Mouse (Mus musculus) forebrain, embryonic 12.5 days (tissue): ENCODE data around the gene Gli3. TPM values are rescaled to one million over a fixed set of nuclear protein-coding genes. Genes with fewer than 3 reads are reported as not detected.

Experiments used
- ATAC-seq: fragments of 200-750 bp; cut with Nextera tagmentation; 2 replicates; pipeline ENCODE4 v1.8.0; 2017; ENCODE audit warnings: moderate TSS enrichment; ENCODE audit not compliant: low FRiP score
- H3K27ac ChIP-seq: fragments of 300-500 bp; sonication (generic); 2 replicates; pipeline ENCODE4 v1.5.1; 2016; ENCODE audit warnings: mild to moderate bottlenecking
- H3K27me3 ChIP-seq: fragments of 300-500 bp; sonication (generic); 2 replicates; pipeline ENCODE4 v1.6.1; 2016; ENCODE audit warnings: mild to moderate bottlenecking
- H3K36me3 ChIP-seq: fragments of 300-500 bp; sonication (generic); replicated peaks from 2 replicates; pipeline ENCODE4 v1.6.1; 2016; ENCODE audit warnings: mild to moderate bottlenecking
- H3K4me1 ChIP-seq: fragments of 300-500 bp; sonication (generic); 2 replicates; pipeline ENCODE4 v1.6.1; 2016
- H3K4me2 ChIP-seq: fragments of 300-500 bp; sonication (generic); 2 replicates; pipeline ENCODE4 v1.6.1; 2016; ENCODE audit warnings: mild to moderate bottlenecking, moderate library complexity
- H3K4me3 ChIP-seq: fragments of 300-500 bp; sonication (generic); replicated peaks from 2 replicates; pipeline ENCODE4 v1.5.1; 2016; ENCODE audit warnings: mild to moderate bottlenecking
- H3K9ac ChIP-seq: fragments of 300-500 bp; sonication (generic); 2 replicates; pipeline ENCODE4 v1.6.1; 2016; ENCODE audit warnings: mild to moderate bottlenecking
- H3K9me3 ChIP-seq: fragments of 300-500 bp; sonication (generic); 2 replicates; pipeline ENCODE4 v1.6.1; 2016
- WGBS: fragments of 180-500 bp; shearing (Covaris S2); methylation state at CpG from one replicate; pipeline ENCODE4 v1.1.7; 2016; 5-methylcytosine and 5-hydroxymethylcytosine counted together
- polyA plus RNA-seq: library from polyadenylated mRNA; unstranded; fragments of >200 nt; fragmentation: Nextera tagmentation; extraction: Ambion mirVana; gene quantifications from 2 replicates; pipeline ENCODE4 v1.2.1, GENCODE M21; 2016

The Gli3 gene
- polyA plus RNA-seq, 1 experiment from 2014 or later = 48.2 TPM

- Histone ChIP-seq H3K4me1 (peaks cover 49% of the 10 kb centered on the region), H3K9ac (peak overlapping the region; percentile 92), H3K9me3 (no peaks in the 10 kb centered on the region), H3K4me2 (peak overlapping the region; percentile 68), H3K36me3 (no peaks in the 10 kb centered on the region), H3K27me3 (no peaks in the 10 kb centered on the region), H3K27ac (peak overlapping the region; percentile 99), H3K4me3 (peak overlapping the region; percentile 94)
- no peak for ATAC-seq
- WGBS = 1% methylated on average over 11 of the region's 11 CpGs
Measured at GRCm38 (mm10) chr13:15464741-15465250, 1.8 kb downstream of the Gli3 start.

- no peak for ATAC-seq
- peak overlapping the region; percentile 68 for H3K4me2 ChIP-seq
- H3K9ac ChIP-seq = peak overlapping the region; percentile 56
- H3K27me3 ChIP-seq = no peaks in the 10 kb centered on the region
- H3K4me3 ChIP-seq = peak overlapping the region; percentile 94
- H3K36me3 ChIP-seq = no peaks in the 10 kb centered on the region
- H3K4me1 ChIP-seq = peaks cover 66% of the 10 kb centered on the region
- H3K27ac ChIP-seq = peak overlapping the region; percentile 63; the same call in 1 of the 2 replicates
- H3K9me3 ChIP-seq = no peaks in the 10 kb centered on the region
- WGBS = 7% methylated on average over 6 of the region's 6 CpGs
Measured at GRCm38 (mm10) chr13:15466496-15466895, 3.5 kb downstream of the Gli3 start.

GRCm38 (mm10) chr13:15467409-15467808 is 4.4 kb downstream of the Gli3 start:
- no peaks in the 10 kb centered on the region for H3K36me3 ChIP-seq
- peak overlapping the region; percentile 94 for H3K4me3 ChIP-seq
- WGBS = 3% methylated on average over 3 of the region's 3 CpGs
- no peaks in the 10 kb centered on the region for H3K9me3 ChIP-seq
- peak overlapping the region; percentile 56 for H3K9ac ChIP-seq
- no peak for ATAC-seq
- H3K27ac ChIP-seq = peak overlapping the region; percentile 63
- H3K4me2 ChIP-seq = peak overlapping the region; percentile 68
- H3K4me1 ChIP-seq = peaks cover 66% of the 10 kb centered on the region
- H3K27me3 ChIP-seq = no peaks in the 10 kb centered on the region

GRCm38 (mm10) chr13:15468421-15468820 is 5.4 kb downstream of the Gli3 start:
- Histone ChIP-seq H3K9me3 (no peaks in the 10 kb centered on the region), H3K27me3 (no peaks in the 10 kb centered on the region), H3K27ac (peak overlapping the region; percentile 63), H3K36me3 (no peaks in the 10 kb centered on the region), H3K9ac (peak overlapping the region; percentile 56; the same call in 1 of the 2 replicates), H3K4me2 (peak overlapping the region; percentile 68), H3K4me1 (peaks cover 75% of the 10 kb centered on the region), H3K4me3 (peak overlapping the region; percentile 94)
- ATAC-seq = peak; percentile 45; the same call in 1 of the 2 replicates
- 9% methylated on average over 4 of the region's 4 CpGs for WGBS

GRCm38 (mm10) chr13:15470056-15470455 is 7.0 kb downstream of the Gli3 start:
- WGBS = 43% methylated on average over 3 of the region's 3 CpGs
- no peak overlapping the region for H3K27ac ChIP-seq
- H3K4me1 ChIP-seq = peaks cover 75% of the 10 kb centered on the region
- ATAC-seq = no peak
- peak overlapping the region; percentile 40 for H3K4me2 ChIP-seq
- H3K4me3 ChIP-seq = no peak overlapping the region
- H3K9ac ChIP-seq = no peak overlapping the region
- no peaks in the 10 kb centered on the region for H3K36me3 ChIP-seq
- H3K27me3 ChIP-seq = no peaks in the 10 kb centered on the region
- H3K9me3 ChIP-seq = no peaks in the 10 kb centered on the region

- no peak overlapping the region for H3K9ac ChIP-seq
- H3K4me1 ChIP-seq = peaks cover 63% of the 10 kb centered on the region
- no peaks in the 10 kb centered on the region for H3K9me3 ChIP-seq
- no peaks in the 10 kb centered on the region for H3K36me3 ChIP-seq
- WGBS = 55% methylated on average over 3 of the region's 3 CpGs
- 0 out of 2 replicates have a peak overlapping the region, but pooled peaks have one; percentile 0 for H3K4me2 ChIP-seq
- no peak overlapping the region for H3K4me3 ChIP-seq
- no peak for ATAC-seq
- H3K27ac ChIP-seq = no peak overlapping the region
- no peaks in the 10 kb centered on the region for H3K27me3 ChIP-seq
Measured at GRCm38 (mm10) chr13:15472712-15473111, 9.7 kb downstream of the Gli3 start.

GRCm38 (mm10) chr13:15474393-15474792 is 11.4 kb downstream of the Gli3 start:
- no peak overlapping the region for H3K4me3 ChIP-seq
- peaks cover 51% of the 10 kb centered on the region for H3K4me1 ChIP-seq
- H3K27ac ChIP-seq = no peak overlapping the region
- 67% methylated on average over 2 of the region's 2 CpGs for WGBS
- no peaks in the 10 kb centered on the region for H3K9me3 ChIP-seq
- no peak overlapping the region for H3K9ac ChIP-seq
- no peaks in the 10 kb centered on the region for H3K27me3 ChIP-seq
- H3K36me3 ChIP-seq = peaks cover 3% of the 10 kb centered on the region; the same call in 1 of the 2 replicates
- ATAC-seq = peak; percentile 68
- no peak overlapping the region for H3K4me2 ChIP-seq

GRCm38 (mm10) chr13:15486033-15486891 is 23.2 kb downstream of the Gli3 start:
- peak; percentile 53 for ATAC-seq
- Histone ChIP-seq H3K9ac (no peak overlapping the region), H3K27me3 (no peaks in the 10 kb centered on the region), H3K36me3 (no peaks in the 10 kb centered on the region), H3K4me3 (no peak overlapping the region), H3K27ac (peak overlapping the region; percentile 77), H3K4me1 (peaks cover 71% of the 10 kb centered on the region), H3K4me2 (peak overlapping the region; percentile 17), H3K9me3 (no peaks in the 10 kb centered on the region)
- WGBS = 16% methylated on average over 14 of the region's 14 CpGs

GRCm38 (mm10) chr13:15487334-15487733 is 24.3 kb downstream of the Gli3 start:
- Histone ChIP-seq H3K9me3 (no peaks in the 10 kb centered on the region), H3K4me1 (peaks cover 66% of the 10 kb centered on the region), H3K4me2 (peak overlapping the region; percentile 8; the same call in 1 of the 2 replicates), H3K27me3 (no peaks in the 10 kb centered on the region), H3K9ac (no peak overlapping the region), H3K27ac (no peak overlapping the region), H3K36me3 (no peaks in the 10 kb centered on the region), H3K4me3 (no peak overlapping the region)
- 5% methylated on average over 7 of the region's 7 CpGs for WGBS
- ATAC-seq = peak; percentile 66; the same call in 1 of the 2 replicates

- no peaks in the 10 kb centered on the region for H3K27me3 ChIP-seq
- no peak overlapping the region for H3K9ac ChIP-seq
- H3K27ac ChIP-seq = no peak overlapping the region
- H3K4me3 ChIP-seq = no peak overlapping the region
- H3K4me1 ChIP-seq = peaks cover 59% of the 10 kb centered on the region
- H3K36me3 ChIP-seq = no peaks in the 10 kb centered on the region
- no peak for ATAC-seq
- H3K4me2 ChIP-seq = no peak overlapping the region
- H3K9me3 ChIP-seq = no peaks in the 10 kb centered on the region
- 23% methylated on average over 1 of the region's 1 CpGs for WGBS
Measured at GRCm38 (mm10) chr13:15488065-15488464, 25.0 kb downstream of the Gli3 start.

- no peak for ATAC-seq
- WGBS = 85% methylated on average over 4 of the region's 4 CpGs
- peaks cover 12% of the 10 kb centered on the region for H3K4me1 ChIP-seq
Measured at GRCm38 (mm10) chr13:15495820-15496219, 32.8 kb downstream of the Gli3 start.

GRCm38 (mm10) chr13:15498338-15498737 is 35.3 kb downstream of the Gli3 start:
- no peaks in the 10 kb centered on the region for H3K27me3 ChIP-seq
- ATAC-seq = no peak
- 0 out of 2 replicates have a peak, but pooled peaks cover 8% of the 10 kb centered on the region for H3K36me3 ChIP-seq
- H3K27ac ChIP-seq = no peak overlapping the region
- H3K9me3 ChIP-seq = no peaks in the 10 kb centered on the region
- H3K4me3 ChIP-seq = no peak overlapping the region
- H3K4me2 ChIP-seq = no peak overlapping the region
- no peak overlapping the region for H3K9ac ChIP-seq
- 78% methylated on average over 4 of the region's 4 CpGs for WGBS
- H3K4me1 ChIP-seq = peaks cover 23% of the 10 kb centered on the region

More at GRCm38 (mm10) chr13:15495820-15496219, 32.8 kb downstream of the Gli3 start:
- no peaks in the 10 kb centered on the region for H3K27me3 ChIP-seq
- no peaks in the 10 kb centered on the region for H3K9me3 ChIP-seq
- no peak overlapping the region for H3K4me3 ChIP-seq
- H3K27ac ChIP-seq = no peak overlapping the region
- H3K36me3 ChIP-seq = 0 out of 2 replicates have a peak, but pooled peaks cover 8% of the 10 kb centered on the region
- no peak overlapping the region for H3K9ac ChIP-seq
- no peak overlapping the region for H3K4me2 ChIP-seq
